Mouse (Mus musculus) heart, embryonic 14.5 days (tissue): Measurements from ENCODE around the gene Olfr986. TPM values are rescaled to one million over a fixed set of nuclear protein-coding genes. Genes with fewer than 3 reads are reported as not detected.

Experiments used
- ATAC-seq: fragments of 200-750 bp; cut with Nextera tagmentation; 2 replicates; pipeline ENCODE4 v1.8.0; 2017; ENCODE audit warnings: low read depth, moderate TSS enrichment; ENCODE audit not compliant: insufficient number of reproducible peaks, insufficient read depth, low FRiP score
- H3K27ac ChIP-seq, 2 experiments: fragments of 200-500 bp in 1 of 2; fragments of 300-500 bp in 1 of 2; sonication (generic) in 1 of 2; replicated peaks in 1 of 2; 2 replicates each; pipeline ENCODE4 v1.5.1; 2012 to 2014; ENCODE audit warnings: low read depth in 2 of 2, low read length in 2 of 2, control low read depth in 1 of 2, mild to moderate bottlenecking in 1 of 2, mixed read lengths in 1 of 2; ENCODE audit not compliant: control insufficient read depth in 1 of 2, insufficient read depth in 1 of 2
- H3K27me3 ChIP-seq: fragments of 300-500 bp; sonication (generic); 2 replicates; pipeline ENCODE4 v1.6.1; 2014; ENCODE audit warnings: mild to moderate bottlenecking, low read length, control low read depth; ENCODE audit not compliant: control insufficient read depth, insufficient read depth
- H3K36me3 ChIP-seq: fragments of 300-500 bp; sonication (generic); 2 replicates; pipeline ENCODE4 v1.6.1; 2014; ENCODE audit warnings: mild to moderate bottlenecking, control low read depth, low read length, mixed read lengths; ENCODE audit not compliant: control insufficient read depth, insufficient read depth
- H3K4me1 ChIP-seq, 2 experiments: fragments of 200-500 bp in 1 of 2; fragments of 300-500 bp in 1 of 2; sonication (generic) in 1 of 2; 2 replicates each; pipeline ENCODE4 v1.6.1; 2012 to 2014; ENCODE audit warnings: low read length in 2 of 2, control low read depth in 1 of 2, mixed read lengths in 1 of 2; ENCODE audit not compliant: control insufficient read depth in 2 of 2, insufficient read depth in 2 of 2
- H3K4me2 ChIP-seq: fragments of 300-500 bp; sonication (generic); 2 replicates; pipeline ENCODE4 v1.6.1; 2014; ENCODE audit warnings: mild to moderate bottlenecking, low read length
- H3K4me3 ChIP-seq, 2 experiments: fragments of 200-500 bp in 1 of 2; fragments of 300-500 bp in 1 of 2; sonication (generic) in 1 of 2; 2 replicates each; pipeline ENCODE4 v1.5.1; 2012 to 2014; ENCODE audit warnings: low read length in 2 of 2, mild to moderate bottlenecking in 2 of 2, control low read depth in 1 of 2, low read depth in 1 of 2, moderate library complexity in 1 of 2; ENCODE audit not compliant: control insufficient read depth in 1 of 2, insufficient read depth in 1 of 2
- H3K9ac ChIP-seq: fragments of 300-500 bp; sonication (generic); 2 replicates; pipeline ENCODE4 v1.6.1; 2014; ENCODE audit warnings: mild to moderate bottlenecking, low read length
- H3K9me3 ChIP-seq: fragments of 300-500 bp; sonication (generic); 2 replicates; pipeline ENCODE4 v1.6.1; 2016; ENCODE audit warnings: low read length, control low read depth; ENCODE audit not compliant: control insufficient read depth
- WGBS: fragments of 180-500 bp; shearing (Covaris S2); extraction: QIAGEN DNeasy Blood & Tissue Kit; methylation state at CpG from one replicate; pipeline ENCODE4 v1.1.7; 2014; 5-methylcytosine and 5-hydroxymethylcytosine counted together
- polyA plus RNA-seq: library from polyadenylated mRNA; unstranded; fragments of >200 nt; fragmentation: Nextera tagmentation; extraction: Ambion mirVana; gene quantifications from 2 replicates; pipeline ENCODE4 v1.2.1, GENCODE M21; 2014

The Olfr986 gene
- polyA plus RNA-seq, 1 experiment from 2014 or later, result not detected

DNA sequence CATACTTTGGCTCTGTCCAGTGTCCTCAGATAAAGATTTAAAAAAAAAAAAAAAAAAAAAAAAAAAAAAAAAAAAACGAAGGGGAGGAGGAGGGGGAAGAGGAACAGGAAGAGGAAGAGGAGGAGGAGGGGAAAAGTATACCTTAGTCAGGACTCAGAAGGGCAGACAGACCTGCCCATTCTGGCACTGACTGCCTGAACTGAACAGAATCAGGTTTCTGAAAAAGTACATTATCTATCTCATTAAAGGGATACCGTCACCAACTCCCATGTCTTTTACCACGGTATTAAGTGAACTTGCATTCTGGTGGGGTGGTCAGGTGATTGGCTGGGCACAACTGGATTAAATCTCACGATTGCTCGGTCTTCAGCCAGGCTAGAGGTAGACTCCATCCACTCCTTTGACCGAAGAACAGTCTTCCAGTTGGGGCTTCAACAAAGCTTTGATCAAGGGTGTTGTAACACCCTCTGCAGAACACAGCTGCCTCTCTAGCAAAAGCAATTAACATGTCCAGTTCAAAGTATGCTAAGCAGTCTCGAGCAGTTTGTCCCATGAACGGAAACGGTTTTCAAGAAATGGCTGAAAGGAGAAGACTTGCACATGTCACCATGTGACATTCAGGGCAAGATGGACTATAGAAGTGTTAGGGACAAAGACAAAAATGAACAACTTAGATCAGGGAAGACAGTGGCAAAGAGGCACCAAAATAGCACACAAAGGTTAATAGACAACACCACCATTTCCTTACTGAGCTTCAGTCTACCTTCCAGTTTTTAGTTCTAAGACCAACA is 10.6 kb downstream of the Olfr986 start:
- H3K4me3 ChIP-seq, result peak overlapping the region; percentile 81 to 87; a peak in 3 of 4 replicates
- H3K27me3 ChIP-seq, result no peaks in the 10 kb centered on the region
- H3K27ac ChIP-seq, result peak overlapping the region; percentile 62 to 79; a peak in 1 of 4 replicates
- no peak for ATAC-seq
- no peaks in the 10 kb centered on the region for H3K36me3 ChIP-seq
- no peaks in the 10 kb centered on the region for H3K9me3 ChIP-seq
- H3K4me2 ChIP-seq, result peak overlapping the region; percentile 96
- peaks cover 2 to 11% of the 10 kb centered on the region in 2 experiments; a peak in 3 of 4 replicates for H3K4me1 ChIP-seq
- 83% methylated on average over 9 of the region's 9 CpGs for WGBS
- peak overlapping the region; percentile 87 for H3K9ac ChIP-seq

DNA sequence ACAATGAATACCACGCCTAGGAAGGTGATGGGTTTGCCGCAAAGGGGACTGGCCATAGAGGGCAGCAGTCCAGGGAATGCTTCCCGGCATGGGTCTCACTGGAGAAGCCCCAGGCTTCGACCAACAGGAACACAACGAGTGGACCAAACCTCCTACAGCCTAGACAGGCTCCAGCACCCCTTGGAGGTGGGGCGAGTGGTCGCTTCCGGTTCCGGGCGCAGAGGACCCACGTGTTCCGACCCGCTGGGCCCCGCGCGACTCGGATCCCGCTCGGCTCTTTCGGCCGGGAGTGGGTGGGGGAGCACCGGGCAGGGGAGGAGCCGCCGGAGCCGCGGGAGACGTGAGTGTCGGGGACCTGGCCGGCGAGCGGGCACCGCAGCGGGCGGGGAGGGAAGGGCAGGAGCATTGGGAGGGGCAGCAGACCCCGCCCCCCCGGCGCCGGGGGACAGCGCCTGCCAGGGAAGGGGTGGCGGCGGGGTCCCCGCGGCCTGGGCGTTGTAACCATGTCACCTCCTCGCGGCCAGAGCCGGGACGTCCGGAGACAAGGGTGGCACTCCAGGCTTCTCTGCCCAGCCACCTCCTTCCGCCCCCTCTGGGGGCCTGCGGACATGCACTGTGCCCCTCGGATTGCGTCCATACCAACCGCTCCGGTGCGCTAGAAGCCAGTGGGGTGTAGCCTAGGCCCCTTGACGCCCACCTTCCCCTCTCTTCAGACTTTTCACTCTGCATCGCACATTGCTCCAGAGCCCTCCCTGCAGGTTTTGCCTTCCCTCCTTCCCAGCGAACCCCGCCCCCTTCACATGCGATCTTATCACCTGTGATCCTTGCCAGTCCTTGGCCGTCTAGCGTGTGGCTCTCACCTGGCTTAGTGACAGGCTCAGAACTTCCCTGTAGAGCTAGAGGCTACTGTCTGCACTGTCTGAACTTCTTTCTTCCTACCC is 11.6 kb downstream of the Olfr986 start, which contains the start of gene Zfp202:
Gene Zfp202, plus strand, starts transcription at position 219 of the 941 bp plus-strand sequence.
- H3K27me3 ChIP-seq, result no peaks in the 10 kb centered on the region
- peak within 1 kb of the TSS; percentile 96 for H3K4me2 ChIP-seq
- peak within 1 kb of the TSS; percentile 81 to 87 for H3K4me3 ChIP-seq
- H3K36me3 ChIP-seq, result no peaks in the 10 kb centered on the region
- peak within 1 kb of the TSS; percentile 87 for H3K9ac ChIP-seq
- under 1% methylated on average over 54 of the region's 63 CpGs for WGBS
- H3K9me3 ChIP-seq, result no peaks in the 10 kb centered on the region
- ATAC-seq, result peak; percentile 94
- H3K4me1 ChIP-seq, result peaks cover 2 to 11% of the 10 kb centered on the region in 2 experiments; a peak in 3 of 4 replicates
- H3K27ac ChIP-seq, result peak within 1 kb of the TSS; percentile 62 to 79

DNA sequence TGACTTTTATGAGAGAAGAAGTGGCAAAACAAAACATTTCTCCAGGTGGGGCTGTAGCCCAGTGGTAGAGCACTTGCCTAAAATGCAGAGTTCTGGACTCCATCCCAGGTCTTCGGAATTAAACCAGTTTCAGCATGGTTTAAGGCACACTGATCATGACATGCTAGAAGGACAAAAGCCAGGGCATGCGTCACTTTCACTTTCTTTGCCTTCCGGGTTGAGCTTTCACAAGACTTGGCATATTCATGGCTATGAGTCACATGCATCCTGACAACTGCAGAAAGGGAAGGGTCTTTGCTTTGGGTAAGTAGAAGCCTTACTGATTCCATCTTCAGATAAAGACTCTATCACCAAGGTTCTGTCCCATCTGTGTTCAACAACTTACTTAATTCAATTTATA is 15.3 kb downstream of the Olfr986 start:
- Histone ChIP-seq H3K27me3 (no peaks in the 10 kb centered on the region), H3K9ac (no peak overlapping the region), H3K27ac (no peak overlapping the region), H3K4me1 (peaks cover 2 to 9% of the 10 kb centered on the region in 2 experiments; a peak in 3 of 4 replicates), H3K4me2 (no peak overlapping the region), H3K4me3 (no peak overlapping the region), H3K9me3 (no peaks in the 10 kb centered on the region), H3K36me3 (no peaks in the 10 kb centered on the region)
- 84% methylated on average over 3 of the region's 3 CpGs for WGBS
- ATAC-seq, result no peak

DNA sequence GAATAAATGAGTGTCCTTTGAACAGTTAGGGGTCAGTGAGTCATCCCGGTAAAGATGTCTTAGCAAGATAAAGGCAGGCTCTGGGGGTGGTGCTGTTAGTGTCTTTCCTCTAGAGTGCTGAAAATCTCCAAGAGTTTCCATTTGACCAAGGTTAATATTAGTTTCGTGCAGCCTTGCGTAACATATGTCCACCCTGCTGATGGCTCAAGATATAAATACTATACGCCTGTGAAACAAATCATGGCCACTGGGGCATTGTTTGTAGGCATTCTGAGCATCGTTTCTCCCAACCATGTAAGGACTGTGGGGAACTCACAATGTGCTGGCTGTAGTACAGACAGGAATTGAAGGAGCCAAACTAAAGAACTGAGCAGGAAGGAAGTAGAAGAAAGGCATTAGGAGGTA is 25.8 kb downstream of the Olfr986 start:
- peak; percentile 54; the same call in 1 of the 2 replicates for ATAC-seq
- 64% methylated on average over 5 of the region's 5 CpGs for WGBS
- Histone ChIP-seq H3K9me3 (no peaks in the 10 kb centered on the region), H3K27ac (no peak overlapping the region), H3K4me1 (no peaks in the 10 kb centered on the region), H3K4me3 (no peak overlapping the region), H3K4me2 (no peak overlapping the region), H3K36me3 (peaks cover 37% of the 10 kb centered on the region), H3K27me3 (no peaks in the 10 kb centered on the region), H3K9ac (no peak overlapping the region)

DNA sequence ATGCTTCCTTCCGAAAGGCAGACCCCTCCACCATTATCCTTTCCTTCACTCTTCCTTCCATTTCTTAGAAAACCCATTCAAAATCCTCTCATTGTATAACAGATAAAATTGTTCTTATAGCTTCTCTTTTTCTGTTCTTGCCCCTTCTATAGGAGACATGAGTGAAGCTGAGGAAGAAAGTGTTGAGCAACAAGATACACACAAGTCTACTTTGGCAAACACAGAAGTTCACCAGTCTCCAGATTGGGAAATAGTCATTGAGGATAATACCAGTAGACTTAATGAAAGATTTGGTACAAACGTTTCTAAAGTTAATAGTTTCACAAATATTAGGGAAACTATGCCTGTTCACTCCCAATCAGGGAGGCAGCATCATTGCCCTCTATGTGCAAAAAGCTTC is 30.0 kb downstream of the Olfr986 start:
- 81% methylated on average over 2 of the region's 2 CpGs for WGBS
- H3K27ac ChIP-seq, result no peak overlapping the region
- peaks cover 58% of the 10 kb centered on the region for H3K36me3 ChIP-seq

DNA sequence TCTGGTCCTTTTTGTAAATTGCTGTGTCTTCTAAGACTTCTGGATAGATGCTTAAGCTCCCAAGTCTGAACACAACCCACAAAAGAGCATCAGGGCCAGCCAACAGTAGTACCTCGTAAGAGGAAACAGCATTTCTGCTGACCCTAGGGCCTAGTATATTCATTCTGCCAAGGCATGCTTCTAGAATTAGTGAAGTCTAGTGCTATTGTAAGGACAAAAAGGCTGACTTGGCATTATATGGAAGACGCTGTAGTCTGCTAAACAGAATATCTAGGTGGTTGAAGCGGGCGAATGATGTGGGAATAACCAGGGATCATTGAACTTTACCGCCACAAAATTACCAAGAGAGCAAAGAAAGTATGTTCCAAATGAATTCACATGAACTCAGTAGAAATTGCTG is 33.3 kb downstream of the Olfr986 start:
- Histone ChIP-seq H3K36me3 (peaks cover 46% of the 10 kb centered on the region), H3K9ac (no peak overlapping the region), H3K4me2 (no peak overlapping the region), H3K9me3 (no peaks in the 10 kb centered on the region), H3K27me3 (no peaks in the 10 kb centered on the region), H3K4me3 (no peak overlapping the region), H3K27ac (no peak overlapping the region), H3K4me1 (no peaks in the 10 kb centered on the region)
- whole genome bisulfite sequencing, result 97% methylated on average over 5 of the region's 5 CpGs
- ATAC-seq, result no peak

More for the DNA sequence above, 30.0 kb downstream of the Olfr986 start:
- Histone ChIP-seq H3K27me3 (no peaks in the 10 kb centered on the region), H3K4me1 (no peaks in the 10 kb centered on the region), H3K9me3 (no peaks in the 10 kb centered on the region), H3K9ac (no peak overlapping the region), H3K4me3 (no peak overlapping the region), H3K4me2 (no peak overlapping the region)
- ATAC-seq, result no peak

DNA sequence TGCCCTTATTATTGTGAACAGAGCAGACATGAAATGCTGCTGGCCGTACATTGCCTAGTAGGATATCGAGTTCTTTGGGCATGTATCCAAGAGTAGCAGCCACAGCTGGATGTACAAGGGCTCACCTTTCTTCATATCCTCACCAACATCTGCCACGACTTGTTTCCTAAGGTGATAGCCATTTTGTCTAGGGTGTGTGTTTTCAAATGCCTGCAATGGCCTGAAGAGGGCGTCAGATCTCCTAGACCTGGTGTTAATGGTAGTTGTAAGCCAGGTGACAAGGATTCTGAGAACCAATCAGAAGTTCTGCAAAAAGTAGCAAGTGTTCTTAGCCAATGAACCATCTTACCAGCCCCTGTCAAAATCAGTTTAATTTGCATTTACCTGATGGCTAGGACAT is 35.9 kb downstream of the Olfr986 start:
- H3K27ac ChIP-seq, result no peak overlapping the region
- no peaks in the 10 kb centered on the region for H3K4me1 ChIP-seq
- H3K4me2 ChIP-seq, result no peak overlapping the region
- no peak overlapping the region for H3K9ac ChIP-seq
- H3K27me3 ChIP-seq, result no peaks in the 10 kb centered on the region
- H3K9me3 ChIP-seq, result no peaks in the 10 kb centered on the region
- H3K36me3 ChIP-seq, result peaks cover 20% of the 10 kb centered on the region
- H3K4me3 ChIP-seq, result no peak overlapping the region
- whole genome bisulfite sequencing, result 72% methylated on average over 4 of the region's 4 CpGs
- ATAC-seq, result no peak
